Mouse (Mus musculus) midbrain, postnatal 0 days (tissue): Measurements from ENCODE around the gene Il11ra1. TPM values are rescaled to one million over a fixed set of nuclear protein-coding genes. Genes with fewer than 3 reads are reported as not detected.
"Not testable (repeated sequence)": the region's sequence is repeated elsewhere in the genome, so short reads cannot be mapped to it uniquely, and the experiment has no call there.

ENCODE experiments used
- ATAC-seq: fragments of 200-750 bp; cut with Nextera tagmentation; 2 replicates; pipeline ENCODE4 v1.8.0; 2017; ENCODE audit warnings: moderate number of reproducible peaks, mild to moderate bottlenecking, moderate TSS enrichment, moderate library complexity; ENCODE audit not compliant: low FRiP score
- DNase-seq: peaks from one replicate; pipeline ENCODE4 v3.0.0-alpha.2; 2015; ENCODE audit warnings: low spot score
- H3K27ac ChIP-seq: fragments of 300-500 bp; sonication (generic); 2 replicates; pipeline ENCODE4 v1.5.1; 2014; ENCODE audit warnings: low read depth, mild to moderate bottlenecking, low read length, mixed read lengths
- H3K27me3 ChIP-seq: fragments of 300-500 bp; sonication (generic); 2 replicates; pipeline ENCODE4 v1.6.1; 2014; ENCODE audit warnings: low read length, control low read depth, mixed read lengths; ENCODE audit not compliant: insufficient read depth
- H3K36me3 ChIP-seq: fragments of 300-500 bp; sonication (generic); 2 replicates; pipeline ENCODE4 v1.6.1; 2014; ENCODE audit warnings: low read length, control low read depth, mixed read lengths; ENCODE audit not compliant: insufficient read depth
- H3K4me1 ChIP-seq: fragments of 300-500 bp; sonication (generic); 2 replicates; pipeline ENCODE4 v1.6.1; 2014; ENCODE audit warnings: mild to moderate bottlenecking, control low read depth, antibody characterized with exemption, low read length, mixed read lengths; ENCODE audit not compliant: insufficient read depth
- H3K4me2 ChIP-seq: fragments of 300-500 bp; sonication (generic); 2 replicates; pipeline ENCODE4 v1.6.1; 2014; ENCODE audit warnings: low read depth, mild to moderate bottlenecking, low read length, mixed read lengths; ENCODE audit not compliant: poor library complexity, severe bottlenecking
- H3K4me3 ChIP-seq: fragments of 300-500 bp; sonication (generic); 2 replicates; pipeline ENCODE4 v1.5.1; 2014; ENCODE audit warnings: low read depth, mild to moderate bottlenecking, low read length, moderate library complexity
- H3K9ac ChIP-seq: fragments of 300-500 bp; sonication (generic); replicated peaks from 2 replicates; pipeline ENCODE4 v1.6.1; 2014; ENCODE audit warnings: mild to moderate bottlenecking, low read length, moderate library complexity, mixed read lengths; ENCODE audit not compliant: poor library complexity, severe bottlenecking
- H3K9me3 ChIP-seq: fragments of 300-500 bp; sonication (generic); 2 replicates; pipeline ENCODE4 v1.6.1; 2016; ENCODE audit warnings: low read length, control low read depth
- CTCF ChIP-seq: IDR thresholded peaks from 2 replicates; pipeline ENCODE4 v1.5.1; 2016; ENCODE audit warnings: antibody characterized with exemption, mild to moderate bottlenecking
- WGBS: fragments of 180-500 bp; shearing (Covaris S2); extraction: QIAGEN DNeasy Blood & Tissue Kit; methylation state at CpG from one replicate; pipeline ENCODE4 v1.1.7; 2014; 5-methylcytosine and 5-hydroxymethylcytosine counted together
- polyA plus RNA-seq: library from polyadenylated mRNA; unstranded; fragments of >200 nt; fragmentation: Nextera tagmentation; extraction: Ambion mirVana; gene quantifications from 2 replicates; pipeline ENCODE4 v1.2.1, GENCODE M21; 2015
- total RNA-seq: library from RNA; depleted of rRNA; stranded (reverse); fragments of >200 nt; gene quantifications from 2 replicates; pipeline ENCODE4 v1.2.3, GENCODE M21; 2014; rRNA removed

Il11ra1 gene
- 21.8 and 26.5 TPM in 2 replicates for total RNA-seq
- polyA plus RNA-seq = 28.8 and 35.3 TPM in 2 replicates

GRCm38 (mm10) chr4:41699783-41700182, at the start of gene Il11ra1:
Il11ra1 (plus strand) TSS chr4:41699989.
- WGBS = 86% methylated on average over 10 of the region's 10 CpGs

GRCm38 (mm10) chr4:41653296-41653695, 46.5 kb upstream of the Il11ra1 start:
- H3K4me2 ChIP-seq = no peak overlapping the region
- H3K9ac ChIP-seq = no peak overlapping the region; the same call in 1 of the 2 replicates
- H3K9me3 ChIP-seq = no peaks in the 10 kb centered on the region
- H3K27me3 ChIP-seq = no peaks in the 10 kb centered on the region
- ATAC-seq (peak; percentile 64), DNase-seq (peak; percentile 83)
- 38% methylated on average over 6 of the region's 6 CpGs for WGBS
- H3K36me3 ChIP-seq = peaks cover 8% of the 10 kb centered on the region
- H3K4me3 ChIP-seq = no peak overlapping the region
- TF ChIP-seq CTCF = peak; percentile 87
- H3K27ac ChIP-seq = no peak overlapping the region
- no peaks in the 10 kb centered on the region for H3K4me1 ChIP-seq

More at GRCm38 (mm10) chr4:41699783-41700182, at the start of gene Il11ra1:
- H3K27ac ChIP-seq, H3K27me3 ChIP-seq, ATAC-seq, H3K36me3 ChIP-seq, H3K4me3 ChIP-seq, H3K9ac ChIP-seq, H3K4me2 ChIP-seq, DNase-seq, H3K4me1 ChIP-seq, H3K9me3 ChIP-seq: not testable (repeated sequence)

GRCm38 (mm10) chr4:41653730-41654129, 46.1 kb upstream of the Il11ra1 start:
- H3K27me3 ChIP-seq = no peaks in the 10 kb centered on the region
- no peak overlapping the region for H3K27ac ChIP-seq
- no peak for ATAC-seq
- H3K36me3 ChIP-seq = peaks cover 8% of the 10 kb centered on the region
- no peaks in the 10 kb centered on the region for H3K9me3 ChIP-seq
- no peak overlapping the region for H3K4me3 ChIP-seq
- WGBS = 58% methylated on average over 6 of the region's 6 CpGs
- no peak overlapping the region for H3K4me2 ChIP-seq
- H3K9ac ChIP-seq = no peak overlapping the region; the same call in 1 of the 2 replicates
- no peak for DNase-seq
- TF ChIP-seq CTCF = no peak
- no peaks in the 10 kb centered on the region for H3K4me1 ChIP-seq

- H3K9ac ChIP-seq = no peak overlapping the region
- no peak overlapping the region for H3K27ac ChIP-seq
- H3K27me3 ChIP-seq = no peaks in the 10 kb centered on the region
- peaks cover 8% of the 10 kb centered on the region for H3K36me3 ChIP-seq
- ATAC-seq (0 out of 2 replicates have a peak, but pooled peaks have one; percentile 15), DNase-seq (peak; percentile 61)
- no peak overlapping the region for H3K4me2 ChIP-seq
- H3K4me1 ChIP-seq = no peaks in the 10 kb centered on the region
- no peaks in the 10 kb centered on the region for H3K9me3 ChIP-seq
- peak; percentile 79 for TF ChIP-seq CTCF
- WGBS = 10% methylated on average over 7 of the region's 7 CpGs
- no peak overlapping the region for H3K4me3 ChIP-seq
Observed at GRCm38 (mm10) chr4:41654217-41654616, 45.6 kb upstream of the Il11ra1 start.

GRCm38 (mm10) chr4:41655525-41655924, 44.3 kb upstream of the Il11ra1 start:
- H3K4me1 ChIP-seq = no peaks in the 10 kb centered on the region
- no peak overlapping the region for H3K27ac ChIP-seq
- no peak for TF ChIP-seq CTCF
- no peak overlapping the region for H3K9ac ChIP-seq
- no peak for DNase-seq
- H3K4me2 ChIP-seq = no peak overlapping the region
- no peak for ATAC-seq
- no peaks in the 10 kb centered on the region for H3K27me3 ChIP-seq
- no peak overlapping the region for H3K4me3 ChIP-seq
- WGBS = 98% methylated on average over 2 of the region's 2 CpGs
- H3K36me3 ChIP-seq = peaks cover 8% of the 10 kb centered on the region
- no peaks in the 10 kb centered on the region for H3K9me3 ChIP-seq

GRCm38 (mm10) chr4:41658566-41659384, 41.0 kb upstream of the Il11ra1 start:
- no peaks in the 10 kb centered on the region for H3K27me3 ChIP-seq
- H3K9ac ChIP-seq = no peak overlapping the region
- no peak for TF ChIP-seq CTCF
- DNase-seq (no peak), ATAC-seq (no peak)
- H3K4me1 ChIP-seq = no peaks in the 10 kb centered on the region
- H3K9me3 ChIP-seq = no peaks in the 10 kb centered on the region
- no peak overlapping the region for H3K4me3 ChIP-seq
- WGBS = 32% methylated on average over 20 of the region's 25 CpGs
- H3K36me3 ChIP-seq = peaks cover 8% of the 10 kb centered on the region
- H3K27ac ChIP-seq = no peak overlapping the region
- no peak overlapping the region for H3K4me2 ChIP-seq
